Mouse (Mus musculus): ENCODE results near the gene Igfbp1. TPM values are rescaled to one million over a fixed set of nuclear protein-coding genes. Genes with fewer than 3 reads are reported as not detected.
A peak's percentile ranks its signal among the peaks of the same experiment; 100 is the strongest.

Gene Igfbp1
- polyA plus RNA-seq, 1 experiment = not detected

- H3K4me2 ChIP-seq (ENCODE audit: low read depth) = no peak overlapping the region
- no peak for TF ChIP-seq CEBPB (IDR thresholded peaks at IDR 0.05; ENCODE audit: insufficient read depth, poor library complexity, severe bottlenecking)
- TF ChIP-seq SRF (IDR thresholded peaks at IDR 0.05; ENCODE audit: control insufficient read depth, insufficient read length, low read depth) = no peak
- no peak for TF ChIP-seq USF1 (IDR thresholded peaks at IDR 0.05; ENCODE audit: low read depth)
- TF ChIP-seq POLR2A (IDR thresholded peaks at IDR 0.05; ENCODE audit: insufficient read length, low read depth) = no peak
- TF ChIP-seq MYOG (IDR thresholded peaks at IDR 0.05; ENCODE audit: control insufficient read depth in 1 of 3, insufficient read depth in 1 of 3, insufficient read length in 2 of 3, low read depth in 2 of 3) = no peak
- no peak for TF ChIP-seq REST (IDR thresholded peaks at IDR 0.05; ENCODE audit: insufficient read depth, insufficient read length)
- no peak for TF ChIP-seq MAX (IDR thresholded peaks at IDR 0.05; ENCODE audit: low read depth)
- no peak for TF ChIP-seq TCF3 (IDR thresholded peaks at IDR 0.05; ENCODE audit: insufficient read length, low read depth)
- TF ChIP-seq TCF12 (IDR thresholded peaks at IDR 0.05; ENCODE audit: insufficient read depth, poor library complexity, severe bottlenecking) = no peak
- no peak overlapping the region for H3K4me3 ChIP-seq
- no peak overlapping the region for H3ac ChIP-seq (ENCODE audit: control insufficient read depth, insufficient read length)
- H3K27me3 ChIP-seq (ENCODE audit: control insufficient read depth, insufficient read depth, insufficient read length) = no peaks in the 10 kb centered on the region
- no peaks in the 10 kb centered on the region for H3K79me2 ChIP-seq (ENCODE audit: control insufficient read depth, insufficient read depth)
- H3K36me3 ChIP-seq (ENCODE audit: control insufficient read depth, insufficient read depth) = no peaks in the 10 kb centered on the region
Observed at GRCm38 (mm10) chr11:7202206-7202605, 4.6 kb downstream of the Igfbp1 start.

GRCm38 (mm10) chr11:7203846-7204245 is 6.3 kb downstream of the Igfbp1 start:
- Histone ChIP-seq H3K4me3 (no peak overlapping the region), H3K27me3 (ENCODE audit: control insufficient read depth, insufficient read depth, insufficient read length) (no peaks in the 10 kb centered on the region), H3K4me2 (ENCODE audit: low read depth) (no peak overlapping the region), H3K79me2 (ENCODE audit: control insufficient read depth, insufficient read depth) (no peaks in the 10 kb centered on the region), H3K36me3 (ENCODE audit: control insufficient read depth, insufficient read depth) (no peaks in the 10 kb centered on the region), H3ac (ENCODE audit: control insufficient read depth, insufficient read length) (no peak overlapping the region)
- TF ChIP-seq E2F4 (IDR thresholded peaks at IDR 0.05; ENCODE audit: insufficient read depth) (no peak), TCF12 (IDR thresholded peaks at IDR 0.05; ENCODE audit: insufficient read depth, poor library complexity, severe bottlenecking) (no peak), CEBPB (IDR thresholded peaks at IDR 0.05; ENCODE audit: insufficient read depth, poor library complexity, severe bottlenecking) (no peak), MAX (IDR thresholded peaks at IDR 0.05; ENCODE audit: low read depth) (no peak), USF1 (IDR thresholded peaks at IDR 0.05; ENCODE audit: low read depth) (no peak), SRF (IDR thresholded peaks at IDR 0.05; ENCODE audit: control insufficient read depth, insufficient read length, low read depth) (no peak), POLR2AphosphoS2 (IDR thresholded peaks at IDR 0.05; ENCODE audit: insufficient read length, low read depth) (no peak), TCF3 (IDR thresholded peaks at IDR 0.05; ENCODE audit: insufficient read length, low read depth) (no peak)

GRCm38 (mm10) chr11:7210343-7210742 is 12.8 kb downstream of the Igfbp1 start:
- no peaks in the 10 kb centered on the region for H3K36me3 ChIP-seq (ENCODE audit: control insufficient read depth, insufficient read depth)
- H3ac ChIP-seq (ENCODE audit: control insufficient read depth, insufficient read length) = no peak overlapping the region
- no peak for TF ChIP-seq E2F4 (IDR thresholded peaks at IDR 0.05; ENCODE audit: insufficient read depth)
- TF ChIP-seq MAX (IDR thresholded peaks at IDR 0.05; ENCODE audit: low read depth) = no peak
- TF ChIP-seq TCF12 (IDR thresholded peaks at IDR 0.05; ENCODE audit: insufficient read depth, poor library complexity, severe bottlenecking) = no peak
- TF ChIP-seq CEBPB (IDR thresholded peaks at IDR 0.05; ENCODE audit: insufficient read depth, poor library complexity, severe bottlenecking) = no peak
- no peak for TF ChIP-seq SRF (IDR thresholded peaks at IDR 0.05; ENCODE audit: control insufficient read depth, insufficient read length, low read depth)
- TF ChIP-seq USF1 (IDR thresholded peaks at IDR 0.05; ENCODE audit: low read depth) = no peak
- no peak for TF ChIP-seq TCF3 (IDR thresholded peaks at IDR 0.05; ENCODE audit: insufficient read length, low read depth)
- no peak for TF ChIP-seq MYOD1 (IDR thresholded peaks at IDR 0.05; ENCODE audit: control insufficient read depth in 1 of 3, insufficient read length in 2 of 3, low read depth in 2 of 3)
- TF ChIP-seq MYOG (IDR thresholded peaks at IDR 0.05; ENCODE audit: control insufficient read depth in 1 of 3, insufficient read depth in 1 of 3, insufficient read length in 2 of 3, low read depth in 2 of 3) = no peak
- TF ChIP-seq REST (IDR thresholded peaks at IDR 0.05; ENCODE audit: insufficient read depth, insufficient read length) = no peak
- no peak for TF ChIP-seq POLR2A (IDR thresholded peaks at IDR 0.05; ENCODE audit: insufficient read length, low read depth)
- TF ChIP-seq POLR2AphosphoS2 (IDR thresholded peaks at IDR 0.05; ENCODE audit: insufficient read length, low read depth) = no peak
- no peak overlapping the region for H3K4me2 ChIP-seq (ENCODE audit: low read depth)
- H3K4me3 ChIP-seq = no peak overlapping the region
- no peaks in the 10 kb centered on the region for H3K79me2 ChIP-seq (ENCODE audit: control insufficient read depth, insufficient read depth)
- peaks cover 9% of the 10 kb centered on the region for H3K27me3 ChIP-seq (ENCODE audit: control insufficient read depth, insufficient read depth, insufficient read length)

- H3K27me3 ChIP-seq (ENCODE audit: control insufficient read depth, insufficient read depth, insufficient read length) = peaks cover 9% of the 10 kb centered on the region
- H3K4me3 ChIP-seq = no peak overlapping the region
- peak overlapping the region; percentile 45 for H3K4me2 ChIP-seq (ENCODE audit: low read depth)
- no peak overlapping the region for H3ac ChIP-seq (ENCODE audit: control insufficient read depth, insufficient read length)
- H3K36me3 ChIP-seq (ENCODE audit: control insufficient read depth, insufficient read depth) = no peaks in the 10 kb centered on the region
- TF ChIP-seq TCF3 (IDR thresholded peaks at IDR 0.05; ENCODE audit: insufficient read length, low read depth) (no peak), MYOD1 (IDR thresholded peaks at IDR 0.05; ENCODE audit: control insufficient read depth in 1 of 3, insufficient read length in 2 of 3, low read depth in 2 of 3) (no peak), POLR2A (IDR thresholded peaks at IDR 0.05; ENCODE audit: insufficient read length, low read depth) (no peak), REST (IDR thresholded peaks at IDR 0.05; ENCODE audit: insufficient read depth, insufficient read length) (no peak), MYOG (IDR thresholded peaks at IDR 0.05; ENCODE audit: control insufficient read depth in 1 of 3, insufficient read depth in 1 of 3, insufficient read length in 2 of 3, low read depth in 2 of 3) (no peak), TCF12 (IDR thresholded peaks at IDR 0.05; ENCODE audit: insufficient read depth, poor library complexity, severe bottlenecking) (no peak), USF1 (IDR thresholded peaks at IDR 0.05; ENCODE audit: low read depth) (no peak), CEBPB (IDR thresholded peaks at IDR 0.05; ENCODE audit: insufficient read depth, poor library complexity, severe bottlenecking) (no peak), E2F4 (IDR thresholded peaks at IDR 0.05; ENCODE audit: insufficient read depth) (no peak), SRF (IDR thresholded peaks at IDR 0.05; ENCODE audit: control insufficient read depth, insufficient read length, low read depth) (no peak), POLR2AphosphoS2 (IDR thresholded peaks at IDR 0.05; ENCODE audit: insufficient read length, low read depth) (no peak), MAX (IDR thresholded peaks at IDR 0.05; ENCODE audit: low read depth) (no peak)
- H3K79me2 ChIP-seq (ENCODE audit: control insufficient read depth, insufficient read depth) = no peaks in the 10 kb centered on the region
Observed at GRCm38 (mm10) chr11:7211211-7211610, 13.6 kb downstream of the Igfbp1 start.

Measured in myocyte (in vitro differentiated cells).